Mouse (Mus musculus) bone marrow macrophage, adult 2 months (primary cell): Measurements from ENCODE around the gene Armc6.

Experiments
- CTCF ChIP-seq: IDR thresholded peaks from 2 replicates; pipeline ENCODE4 v1.5.1; 2012; ENCODE audit warnings: low read depth, mild to moderate bottlenecking, low read length, moderate library complexity
- POLR2A ChIP-seq: IDR thresholded peaks from 2 replicates; pipeline ENCODE4 v1.6.1; 2012; ENCODE audit warnings: mild to moderate bottlenecking, low read depth, low read length, borderline replicate concordance

DNA sequence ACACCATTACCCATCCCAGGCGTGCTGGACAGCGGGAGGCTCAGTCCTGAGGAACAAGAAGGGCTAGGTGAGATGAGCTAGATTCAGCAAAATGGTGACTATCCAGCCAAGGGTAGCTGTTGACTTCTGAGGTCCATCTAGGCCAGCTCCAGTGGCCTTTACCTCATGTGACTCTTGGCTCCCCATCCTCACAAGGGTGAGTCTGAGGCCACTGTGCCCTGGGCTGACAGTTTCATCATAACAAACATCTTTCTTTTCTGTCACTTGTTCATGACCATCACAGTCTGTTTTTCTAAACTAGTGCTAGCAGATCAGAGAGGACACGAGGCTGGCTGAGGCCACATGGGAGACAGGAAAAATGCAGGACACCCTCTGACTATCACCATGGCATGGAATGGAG, 40.1 kb downstream of the Armc6 start:
- TF ChIP-seq POLR2A (no peak), CTCF (no peak)
